Mouse (Mus musculus): Measurements from ENCODE around the gene Cdkn2a. TPM values are rescaled to one million over a fixed set of nuclear protein-coding genes. Genes with fewer than 3 reads are reported as not detected.

Cdkn2a gene
- polyA plus RNA-seq, 1 experiment, result 0.87 TPM

GRCm38 (mm10) chr4:89257768-89258167, 36.7 kb downstream of the Cdkn2a start:
- H3K4me3 ChIP-seq (ENCODE audit: insufficient read depth, low read length), result no peak overlapping the region
- H3K27ac ChIP-seq (ENCODE audit: insufficient read depth, low read depth, low read length), result no peak overlapping the region
- no peak for TF ChIP-seq CTCF (IDR thresholded peaks at IDR 0.05; ENCODE audit: low read depth, low read length)
- no peak for TF ChIP-seq POLR2A (IDR thresholded peaks at IDR 0.05; ENCODE audit: borderline replicate concordance, low read depth, low read length)
- H3K4me1 ChIP-seq (ENCODE audit: control insufficient read depth, insufficient read depth, low read length), result 0 out of 2 replicates have a peak, but pooled peaks cover 3% of the 10 kb centered on the region

GRCm38 (mm10) chr4:89234446-89234845, 60.0 kb downstream of the Cdkn2a start:
- no peak overlapping the region for H3K27ac ChIP-seq (ENCODE audit: insufficient read depth, low read depth, low read length)
- TF ChIP-seq POLR2A (IDR thresholded peaks at IDR 0.05; ENCODE audit: borderline replicate concordance, low read depth, low read length) (no peak), CTCF (IDR thresholded peaks at IDR 0.05; ENCODE audit: low read depth, low read length) (no peak)
- H3K4me1 ChIP-seq (ENCODE audit: control insufficient read depth, insufficient read depth, low read length), result peaks cover 4% of the 10 kb centered on the region
- no peak overlapping the region for H3K4me3 ChIP-seq (ENCODE audit: insufficient read depth, low read length)

Other genes starting within 250 kb of the Cdkn2a start
- 11.2 and 14.4 TPM in 2 replicates for gene Mtap, start 157.5 kb downstream of the Cdkn2a start, polyA plus RNA-seq (2012; ENCODE audit: insufficient read depth, insufficient read length, missing spikeins)
- gene Cdkn2b, start 16.4 kb upstream of the Cdkn2a start, polyA plus RNA-seq (2012; ENCODE audit: insufficient read depth, insufficient read length, missing spikeins), result not detected in 2 replicates

Data from bone marrow macrophage, adult 2 months (primary cell).